Mouse (Mus musculus) G1E-ER4 (cell line): ENCODE data around the gene Patl2. TPM values are rescaled to one million over a fixed set of nuclear protein-coding genes. Genes with fewer than 3 reads are reported as not detected.
A peak's percentile ranks its signal among the peaks of the same experiment; 100 is the strongest.

Experiments
- GATA1 ChIP-seq: IDR thresholded peaks from one replicate; pipeline ENCODE4 v1.8.0; 2012; ENCODE audit warnings: low read length, inconsistent platforms
- polyA plus RNA-seq: library from polyadenylated mRNA; stranded (reverse); fragments of >175 nt; gene quantifications from 2 replicates; pipeline ENCODE4 v1.2.3, GENCODE M21; 2012

Patl2 gene
- polyA plus RNA-seq, 1 experiment, result 0.10 TPM

- TF ChIP-seq GATA1, result no peak
Measured at GRCm38 (mm10) chr2:122132078-122132477, 53.9 kb downstream of the Patl2 start.

GRCm38 (mm10) chr2:122127635-122128034 lies 58.4 kb downstream of the Patl2 start:
- no peak for TF ChIP-seq GATA1

GRCm38 (mm10) chr2:122126765-122127347 lies 59.1 kb downstream of the Patl2 start:
- no peak for TF ChIP-seq GATA1

- peak; percentile 18 for TF ChIP-seq GATA1
Measured at GRCm38 (mm10) chr2:122125680-122126572, 60.1 kb downstream of the Patl2 start.

- no peak for TF ChIP-seq GATA1
Measured at GRCm38 (mm10) chr2:122117961-122118958, 67.7 kb downstream of the Patl2 start, which contains the start of gene Spg11. TSS of gene Spg11 (minus strand) at chr2:122118386.

- TF ChIP-seq GATA1, result no peak
Measured at GRCm38 (mm10) chr2:122116888-122117287, 69.1 kb downstream of the Patl2 start.

- TF ChIP-seq GATA1, result no peak
Measured at GRCm38 (mm10) chr2:122109714-122110113, 76.3 kb downstream of the Patl2 start.

GRCm38 (mm10) chr2:122108101-122108500 lies 77.9 kb downstream of the Patl2 start:
- no peak for TF ChIP-seq GATA1

GRCm38 (mm10) chr2:122102070-122102469 lies 83.9 kb downstream of the Patl2 start:
- no peak for TF ChIP-seq GATA1

GRCm38 (mm10) chr2:122093844-122094243 lies 92.1 kb downstream of the Patl2 start:
- no peak for TF ChIP-seq GATA1

GRCm38 (mm10) chr2:122086446-122086845 lies 99.5 kb downstream of the Patl2 start:
- no peak for TF ChIP-seq GATA1

- TF ChIP-seq GATA1, result no peak
Measured at GRCm38 (mm10) chr2:122081728-122082456, 104.1 kb downstream of the Patl2 start.

Other genes with a start within 250 kb of the Patl2 start
- 2.8 and 3.8 TPM in 2 replicates for gene Ctdspl2, start 230.2 kb downstream of the Patl2 start, polyA plus RNA-seq
- gene Mageb3, start 230.1 kb downstream of the Patl2 start, polyA plus RNA-seq, result 0.03 TPM in 1 of 2 replicates, not detected in the other
- 45.1 and 53.2 TPM in 2 replicates for gene Eif3j1, start 157.6 kb downstream of the Patl2 start, polyA plus RNA-seq
- gene Spg11, start 67.8 kb downstream of the Patl2 start, polyA plus RNA-seq, result 0.81 and 1.2 TPM in 2 replicates
- 10.8 and 19.6 TPM in 2 replicates for gene B2m, start 38.5 kb downstream of the Patl2 start, polyA plus RNA-seq
- gene Trim69, start 25.5 kb downstream of the Patl2 start, polyA plus RNA-seq, result not detected in 2 replicates
- not detected in 2 replicates for gene Terb2, start 83 bp upstream of the Patl2 start, polyA plus RNA-seq
- 42.3 and 50.4 TPM in 2 replicates for gene Sord, start 48.6 kb upstream of the Patl2 start, polyA plus RNA-seq
- gene Duox2, start 112.3 kb upstream of the Patl2 start, polyA plus RNA-seq, result not detected in 2 replicates
- gene Duoxa2, start 112.7 kb upstream of the Patl2 start, polyA plus RNA-seq, result not detected in 2 replicates
- not detected in 2 replicates for gene Duoxa1, start 127.5 kb upstream of the Patl2 start, polyA plus RNA-seq
- not detected in 2 replicates for gene Duox1, start 129.5 kb upstream of the Patl2 start, polyA plus RNA-seq
- 2.8 and 3.8 TPM in 2 replicates for gene Shf, start 183.0 kb upstream of the Patl2 start, polyA plus RNA-seq
- not detected in 2 replicates for gene Slc28a2, start 240.3 kb upstream of the Patl2 start, polyA plus RNA-seq